32 mouse cellular contexts compared by ENCODE assay signal in genomic region chr10:57210701-57211100, GRCm38 (mm10).
"Had no signal": no experiment of that assay in that cellular context is flagged by ENCODE, and none has a peak within 500 bp of the region (broad histone marks: within the 10 kb centered on the region; RNA-seq: fewer than 3 reads in every experiment).

No protein-coding gene starts in this region.

- H3K9ac ChIP-seq: limb, embryonic 12.5 days; limb, embryonic 13.5 days; limb, embryonic 15.5 days; liver, embryonic 12.5 days; liver, embryonic 13.5 days; liver, embryonic 14.5 days; liver, embryonic 15.5 days; liver, postnatal 0 days; lung, embryonic 14.5 days; lung, embryonic 15.5 days; midbrain, embryonic 12.5 days; midbrain, embryonic 13.5 days; midbrain, embryonic 15.5 days; neural tube, embryonic 12.5 days had no signal

- H3K27ac ChIP-seq: limb, embryonic 10.5 days; limb, embryonic 12.5 days; limb, embryonic 13.5 days; limb, embryonic 15.5 days; liver, embryonic 12.5 days; liver, embryonic 13.5 days; liver, embryonic 14.5 days; liver, embryonic 15.5 days; lung, embryonic 15.5 days; macrophage; midbrain, embryonic 10.5 days; midbrain, embryonic 12.5 days; midbrain, embryonic 13.5 days; midbrain, embryonic 15.5 days; neural tube, embryonic 12.5 days had no signal

- H3K4me1 ChIP-seq: limb, embryonic 10.5 days; limb, embryonic 12.5 days; limb, embryonic 13.5 days; limb, embryonic 15.5 days; liver, embryonic 12.5 days; liver, embryonic 13.5 days; liver, embryonic 15.5 days; lung, embryonic 15.5 days; megakaryocyte, embryonic 14.5 days; midbrain, embryonic 10.5 days; midbrain, embryonic 12.5 days; midbrain, embryonic 13.5 days; midbrain, embryonic 15.5 days; neural tube, embryonic 12.5 days had no signal

- H3K27me3 ChIP-seq: limb, embryonic 12.5 days; limb, embryonic 13.5 days; limb, embryonic 15.5 days; liver, embryonic 12.5 days; liver, embryonic 13.5 days; liver, embryonic 15.5 days; lung, embryonic 15.5 days; megakaryocyte, embryonic 14.5 days; midbrain, embryonic 12.5 days; midbrain, embryonic 13.5 days; midbrain, embryonic 15.5 days; neural tube, embryonic 12.5 days had no signal

- H3K4me2 ChIP-seq: limb, embryonic 12.5 days; limb, embryonic 13.5 days; limb, embryonic 15.5 days; liver, embryonic 11.5 days; liver, embryonic 12.5 days; liver, embryonic 13.5 days; liver, embryonic 15.5 days; lung, embryonic 14.5 days; lung, embryonic 15.5 days; midbrain, embryonic 11.5 days; midbrain, embryonic 12.5 days; midbrain, embryonic 13.5 days; midbrain, embryonic 15.5 days; neural tube, embryonic 12.5 days had no signal

- ATAC-seq: liver, embryonic 12.5 days; liver, postnatal 0 days; lung, postnatal 0 days; midbrain, embryonic 13.5 days; midbrain, embryonic 15.5 days; midbrain, embryonic 16.5 days had no signal

- H3K4me3 ChIP-seq: limb, embryonic 10.5 days; limb, embryonic 12.5 days; limb, embryonic 13.5 days; limb, embryonic 15.5 days; liver, embryonic 12.5 days; liver, embryonic 13.5 days; liver, embryonic 15.5 days; lung, embryonic 15.5 days; megakaryocyte, embryonic 14.5 days; midbrain, embryonic 10.5 days; midbrain, embryonic 12.5 days; midbrain, embryonic 13.5 days; midbrain, embryonic 15.5 days; myocyte; neural tube, embryonic 12.5 days had no signal

- H3K36me3 ChIP-seq: limb, embryonic 10.5 days; limb, embryonic 12.5 days; limb, embryonic 13.5 days; limb, embryonic 15.5 days; liver, embryonic 12.5 days; liver, embryonic 13.5 days; liver, embryonic 15.5 days; lung, embryonic 15.5 days; midbrain, embryonic 10.5 days; midbrain, embryonic 12.5 days; midbrain, embryonic 13.5 days; midbrain, embryonic 15.5 days; neural tube, embryonic 12.5 days had no signal

- DNase-seq: left cerebral cortex, postnatal 4 days; liver; liver, embryonic 13.5 days; liver, postnatal 0 days; lung, adult 18-20 months; lung, adult 2 months; lung, embryonic 14.5 days; lung, postnatal 10 days; lung, postnatal 14 days; lung, postnatal 36 days; lung, postnatal 4 days; midbrain, embryonic 14.5 days had no signal

- H3K9me3 ChIP-seq: limb, embryonic 10.5 days; limb, embryonic 12.5 days; limb, embryonic 13.5 days; limb, embryonic 15.5 days; liver, embryonic 12.5 days; liver, embryonic 13.5 days; liver, embryonic 15.5 days; lung, embryonic 15.5 days; megakaryocyte, embryonic 14.5 days; midbrain, embryonic 10.5 days; midbrain, embryonic 12.5 days; midbrain, embryonic 13.5 days; midbrain, embryonic 15.5 days; neural tube, embryonic 12.5 days had no signal
